Mouse (Mus musculus): Measurements from ENCODE around the gene Brpf3. TPM values are rescaled to one million over a fixed set of nuclear protein-coding genes. Genes with fewer than 3 reads are reported as not detected.
"Not testable (repeated sequence)": the region's sequence is repeated elsewhere in the genome, so short reads cannot be mapped to it uniquely, and the experiment has no call there.

Gene Brpf3
- total and polyA plus RNA-seq, 2 experiments from 2014 or later, result 4.7 to 16.5 TPM

GRCm38 (mm10) chr17:28834676-28835075 lies 33.8 kb downstream of the Brpf3 start:
- 77% methylated on average over 10 of the region's 10 CpGs for WGBS
- Histone ChIP-seq H3K27ac (no peak overlapping the region), H3K36me3 (ENCODE audit: insufficient read depth, low read length) (peaks cover 37% of the 10 kb centered on the region), H3K4me1 (ENCODE audit: insufficient read depth, low read length) (no peaks in the 10 kb centered on the region), H3K4me2 (ENCODE audit: low read depth, low read length) (no peak overlapping the region), H3K4me3 (ENCODE audit: low read length) (no peak overlapping the region), H3K9ac (replicated peaks; ENCODE audit: low read length) (no peak overlapping the region), H3K27me3 (ENCODE audit: insufficient read depth, low read length) (no peaks in the 10 kb centered on the region), H3K9me3 (ENCODE audit: low read length) (no peaks in the 10 kb centered on the region)
- no peak for ATAC-seq
- DNase-seq (ENCODE audit: low spot score), result no peak
- TF ChIP-seq CTCF (IDR thresholded peaks at IDR 0.05; ENCODE audit: low read depth), result no peak

GRCm38 (mm10) chr17:28837840-28838239 lies 37.0 kb downstream of the Brpf3 start:
- Histone ChIP-seq H3K4me1 (ENCODE audit: insufficient read depth, low read length) (no peaks in the 10 kb centered on the region), H3K4me2 (ENCODE audit: low read depth, low read length) (no peak overlapping the region), H3K36me3 (ENCODE audit: insufficient read depth, low read length) (peaks cover 28% of the 10 kb centered on the region), H3K9ac (replicated peaks; ENCODE audit: low read length) (no peak overlapping the region), H3K4me3 (ENCODE audit: low read length) (no peak overlapping the region), H3K27me3 (ENCODE audit: insufficient read depth, low read length) (no peaks in the 10 kb centered on the region), H3K27ac (no peak overlapping the region), H3K9me3 (ENCODE audit: low read length) (no peaks in the 10 kb centered on the region)
- TF ChIP-seq CTCF (IDR thresholded peaks at IDR 0.05; ENCODE audit: low read depth), result no peak
- DNase-seq (ENCODE audit: low spot score), result no peak
- ATAC-seq, result no peak
- 97% methylated on average over 7 of the region's 7 CpGs for WGBS

- DNase-seq (ENCODE audit: low spot score); H3K9me3 ChIP-seq (ENCODE audit: low read length); H3K27me3 ChIP-seq (ENCODE audit: insufficient read depth, low read length); H3K4me3 ChIP-seq (ENCODE audit: low read length); H3K4me2 ChIP-seq (ENCODE audit: low read depth, low read length); ATAC-seq; H3K9ac ChIP-seq (replicated peaks; ENCODE audit: low read length); H3K4me1 ChIP-seq (ENCODE audit: insufficient read depth, low read length); H3K27ac ChIP-seq: not testable (repeated sequence)
- H3K36me3 ChIP-seq (ENCODE audit: insufficient read depth, low read length), result peaks cover 20% of the 10 kb centered on the region
- TF ChIP-seq CTCF (IDR thresholded peaks at IDR 0.05; ENCODE audit: low read depth), result peak; percentile 17; the same call in 1 of the 2 replicates
- over 99% methylated on average over 4 of the region's 4 CpGs for WGBS
Observed at GRCm38 (mm10) chr17:28841947-28842346, 41.1 kb downstream of the Brpf3 start.

GRCm38 (mm10) chr17:28843665-28844064 lies 42.8 kb downstream of the Brpf3 start:
- WGBS, result 92% methylated on average over 5 of the region's 5 CpGs
- TF ChIP-seq CTCF (IDR thresholded peaks at IDR 0.05; ENCODE audit: low read depth), result no peak

GRCm38 (mm10) chr17:28846974-28847617 lies 46.2 kb downstream of the Brpf3 start:
- Histone ChIP-seq H3K27me3 (ENCODE audit: insufficient read depth, low read length) (no peaks in the 10 kb centered on the region), H3K27ac (no peak overlapping the region), H3K4me3 (ENCODE audit: low read length) (no peak overlapping the region), H3K36me3 (ENCODE audit: insufficient read depth, low read length) (no peaks in the 10 kb centered on the region), H3K9me3 (ENCODE audit: low read length) (no peaks in the 10 kb centered on the region), H3K9ac (replicated peaks; ENCODE audit: low read length) (no peak overlapping the region), H3K4me2 (ENCODE audit: low read depth, low read length) (no peak overlapping the region), H3K4me1 (ENCODE audit: insufficient read depth, low read length) (no peaks in the 10 kb centered on the region)
- 0 out of 2 replicates have a peak, but pooled peaks have one; percentile 18 for ATAC-seq
- DNase-seq (ENCODE audit: low spot score), result no peak
- TF ChIP-seq CTCF (IDR thresholded peaks at IDR 0.05; ENCODE audit: low read depth), result no peak
- 71% methylated on average over 11 of the region's 11 CpGs for WGBS

More at GRCm38 (mm10) chr17:28843665-28844064, 42.8 kb downstream of the Brpf3 start:
- H3K4me2 ChIP-seq (ENCODE audit: low read depth, low read length), result no peak overlapping the region
- H3K27me3 ChIP-seq (ENCODE audit: insufficient read depth, low read length), result no peaks in the 10 kb centered on the region
- DNase-seq (ENCODE audit: low spot score) (no peak), ATAC-seq (no peak)
- no peak overlapping the region for H3K9ac ChIP-seq (replicated peaks; ENCODE audit: low read length)
- no peaks in the 10 kb centered on the region for H3K9me3 ChIP-seq (ENCODE audit: low read length)
- H3K4me3 ChIP-seq (ENCODE audit: low read length), result no peak overlapping the region
- H3K4me1 ChIP-seq (ENCODE audit: insufficient read depth, low read length), result no peaks in the 10 kb centered on the region
- H3K27ac ChIP-seq, result no peak overlapping the region
- H3K36me3 ChIP-seq (ENCODE audit: insufficient read depth, low read length), result peaks cover 5% of the 10 kb centered on the region

- Histone ChIP-seq H3K9me3 (ENCODE audit: low read length) (no peaks in the 10 kb centered on the region), H3K27me3 (ENCODE audit: insufficient read depth, low read length) (no peaks in the 10 kb centered on the region), H3K36me3 (ENCODE audit: insufficient read depth, low read length) (no peaks in the 10 kb centered on the region), H3K27ac (no peak overlapping the region), H3K4me1 (ENCODE audit: insufficient read depth, low read length) (no peaks in the 10 kb centered on the region), H3K4me2 (ENCODE audit: low read depth, low read length) (no peak overlapping the region), H3K4me3 (ENCODE audit: low read length) (no peak overlapping the region), H3K9ac (replicated peaks; ENCODE audit: low read length) (no peak overlapping the region)
- ATAC-seq (no peak), DNase-seq (ENCODE audit: low spot score) (no peak)
- no peak for TF ChIP-seq CTCF (IDR thresholded peaks at IDR 0.05; ENCODE audit: low read depth)
- 92% methylated on average over 5 of the region's 5 CpGs for WGBS
Observed at GRCm38 (mm10) chr17:28850511-28850910, 49.6 kb downstream of the Brpf3 start.

- no peak for DNase-seq (ENCODE audit: low spot score)
- Histone ChIP-seq H3K4me2 (ENCODE audit: low read depth, low read length) (no peak overlapping the region), H3K4me3 (ENCODE audit: low read length) (no peak overlapping the region), H3K27ac (no peak overlapping the region), H3K9ac (replicated peaks; ENCODE audit: low read length) (no peak overlapping the region), H3K36me3 (ENCODE audit: insufficient read depth, low read length) (no peaks in the 10 kb centered on the region), H3K4me1 (ENCODE audit: insufficient read depth, low read length) (no peaks in the 10 kb centered on the region), H3K9me3 (ENCODE audit: low read length) (no peaks in the 10 kb centered on the region), H3K27me3 (ENCODE audit: insufficient read depth, low read length) (no peaks in the 10 kb centered on the region)
- TF ChIP-seq CTCF (IDR thresholded peaks at IDR 0.05; ENCODE audit: low read depth), result no peak
- WGBS, result 77% methylated on average over 7 of the region's 7 CpGs
- no peak for ATAC-seq
Observed at GRCm38 (mm10) chr17:28854377-28854776, 53.5 kb downstream of the Brpf3 start.

Measured in hindbrain, postnatal 0 days (tissue).